Mouse (Mus musculus) testis, adult 2 months (tissue): ENCODE results near the gene Eif3l.

Experiments used
- CTCF ChIP-seq: fragments of 200-500 bp; IDR thresholded peaks from 2 replicates; pipeline ENCODE4 v1.5.1; 2012; ENCODE audit warnings: low read depth, mild to moderate bottlenecking, inconsistent platforms, low read length, moderate library complexity; ENCODE audit not compliant: control insufficient read depth, insufficient read depth, insufficient replicate concordance
- POLR2A ChIP-seq: fragments of 200-500 bp; IDR thresholded peaks from 2 replicates; pipeline ENCODE4 v1.6.1; 2012; ENCODE audit warnings: low read depth, mild to moderate bottlenecking, inconsistent platforms, low read length, moderate library complexity; ENCODE audit not compliant: control insufficient read depth

DNA sequence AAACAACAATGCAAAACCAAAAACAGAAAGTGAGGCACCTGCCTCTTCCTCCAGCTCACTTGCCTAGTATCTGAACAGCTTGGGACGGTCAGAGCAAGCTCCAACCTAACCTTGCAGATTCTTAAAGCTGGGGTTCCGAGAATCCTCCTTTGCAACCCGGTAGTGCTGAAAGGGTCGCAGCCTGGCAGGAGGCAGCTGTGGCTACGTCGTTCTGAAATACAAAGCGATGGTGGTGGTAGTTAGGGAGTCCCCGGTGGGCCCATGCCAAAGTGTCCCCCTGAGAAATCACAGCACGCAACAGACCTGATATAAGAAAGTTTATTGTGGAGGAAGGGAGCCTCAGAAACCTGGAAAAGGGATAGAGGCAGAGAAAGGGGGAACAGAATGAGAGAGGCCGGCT, 36.6 kb upstream of the Eif3l start:
- TF ChIP-seq CTCF, result no peak
- TF ChIP-seq POLR2A, result no peak
